Mouse (Mus musculus): ENCODE measurements around the gene Slc44a5.
"Not testable (repeated sequence)": the region's sequence is repeated elsewhere in the genome, so short reads cannot be mapped to it uniquely, and the experiment has no call there.

The Slc44a5 gene

GRCm38 (mm10) chr3:154101671-154102070 lies 128.4 kb downstream of the Slc44a5 start:
- DNase-seq (ENCODE audit: low read depth): no peak

GRCm38 (mm10) chr3:154110528-154110927 lies 137.3 kb downstream of the Slc44a5 start:
- DNase-seq (ENCODE audit: low read depth): no peak

DNA sequence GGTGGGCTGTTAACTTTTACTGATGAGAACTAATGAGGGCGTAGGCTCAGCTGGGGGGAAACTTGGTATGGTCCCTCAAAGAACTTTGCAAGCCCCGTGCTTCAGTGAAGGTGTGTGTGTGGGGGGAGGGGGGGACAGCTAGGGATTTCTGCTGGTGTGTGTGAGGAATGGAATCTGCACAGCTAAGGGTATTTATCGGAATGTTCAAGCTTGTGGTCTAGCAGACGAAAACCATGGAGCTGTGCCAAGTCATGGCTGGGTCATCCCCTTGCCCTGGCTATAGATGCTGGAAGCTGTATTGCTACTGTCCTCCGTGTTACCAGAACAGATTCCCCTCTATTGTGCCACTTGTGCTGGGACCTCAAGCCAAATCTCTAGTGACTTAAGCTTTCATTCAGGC lies 138.0 kb downstream of the Slc44a5 start:
- DNase-seq (ENCODE audit: low read depth): no peak

DNA sequence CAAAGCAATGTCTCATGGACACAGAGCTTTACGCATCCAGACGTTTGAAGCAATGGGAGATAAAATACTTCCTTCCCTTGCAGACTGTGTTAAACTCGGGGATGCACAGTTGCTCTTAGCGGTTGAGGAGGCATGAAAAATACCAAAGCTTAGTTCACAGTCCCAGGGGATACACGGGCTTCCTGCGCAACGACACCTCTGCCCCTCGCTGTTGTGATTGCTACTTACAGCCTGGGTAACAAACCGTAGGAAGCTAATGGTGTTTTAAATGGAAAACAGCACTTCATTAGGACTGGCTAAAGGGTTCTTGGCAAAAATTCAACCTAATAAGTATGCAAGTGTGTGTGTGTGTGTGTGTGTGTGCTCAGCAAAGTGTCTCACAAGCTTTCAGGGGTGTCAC lies 141.8 kb downstream of the Slc44a5 start:
- no peak for DNase-seq (ENCODE audit: low read depth)

DNA sequence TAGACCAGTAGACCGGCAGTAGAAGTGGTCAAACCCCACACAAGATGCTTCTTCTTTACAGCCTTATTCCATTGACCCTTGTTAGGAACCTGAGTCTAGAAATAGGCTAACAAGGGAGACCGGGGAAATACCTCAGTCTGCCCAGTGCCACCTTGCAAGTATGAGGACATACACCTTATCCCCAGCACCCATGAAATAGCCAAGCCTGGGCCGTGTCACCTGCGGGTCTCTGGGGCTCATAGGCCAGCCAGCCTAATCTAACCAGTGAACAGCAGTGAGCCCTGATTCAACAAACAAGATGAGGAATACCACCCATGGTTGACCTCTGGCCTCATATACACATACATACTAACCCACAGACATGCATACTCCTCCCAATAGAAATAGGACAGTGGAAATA lies 142.2 kb downstream of the Slc44a5 start:
- DNase-seq (ENCODE audit: low read depth): no peak

DNA sequence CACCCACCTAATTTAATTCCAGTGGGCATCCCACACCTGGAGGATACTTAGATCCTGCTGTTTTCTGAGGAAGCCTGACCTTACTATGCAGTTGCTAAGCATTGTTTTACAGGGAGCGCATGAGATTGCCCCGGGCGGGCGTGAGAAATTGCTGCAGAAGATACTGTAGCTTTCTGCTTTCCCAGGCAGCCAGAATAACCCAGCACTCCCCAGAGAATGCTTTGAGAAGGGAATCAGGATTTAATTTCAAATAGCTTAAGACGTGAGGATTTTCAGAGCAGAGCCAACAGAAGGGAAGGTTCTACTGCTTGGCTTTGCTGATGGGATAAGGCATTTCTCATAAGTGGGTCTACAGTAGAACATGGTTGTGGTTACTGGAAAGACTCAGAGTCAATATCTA lies 142.8 kb downstream of the Slc44a5 start:
- DNase-seq (ENCODE audit: low read depth): no peak

GRCm38 (mm10) chr3:154118992-154119603 lies 145.9 kb downstream of the Slc44a5 start:
- no peak for DNase-seq (ENCODE audit: low read depth)

GRCm38 (mm10) chr3:154122531-154122930 lies 149.3 kb downstream of the Slc44a5 start:
- DNase-seq (ENCODE audit: low read depth): no peak

- no peak for DNase-seq (ENCODE audit: low read depth)
These were observed 151.8 kb downstream of the Slc44a5 start for GRCm38 (mm10) chr3:154124890-154125575.

DNA sequence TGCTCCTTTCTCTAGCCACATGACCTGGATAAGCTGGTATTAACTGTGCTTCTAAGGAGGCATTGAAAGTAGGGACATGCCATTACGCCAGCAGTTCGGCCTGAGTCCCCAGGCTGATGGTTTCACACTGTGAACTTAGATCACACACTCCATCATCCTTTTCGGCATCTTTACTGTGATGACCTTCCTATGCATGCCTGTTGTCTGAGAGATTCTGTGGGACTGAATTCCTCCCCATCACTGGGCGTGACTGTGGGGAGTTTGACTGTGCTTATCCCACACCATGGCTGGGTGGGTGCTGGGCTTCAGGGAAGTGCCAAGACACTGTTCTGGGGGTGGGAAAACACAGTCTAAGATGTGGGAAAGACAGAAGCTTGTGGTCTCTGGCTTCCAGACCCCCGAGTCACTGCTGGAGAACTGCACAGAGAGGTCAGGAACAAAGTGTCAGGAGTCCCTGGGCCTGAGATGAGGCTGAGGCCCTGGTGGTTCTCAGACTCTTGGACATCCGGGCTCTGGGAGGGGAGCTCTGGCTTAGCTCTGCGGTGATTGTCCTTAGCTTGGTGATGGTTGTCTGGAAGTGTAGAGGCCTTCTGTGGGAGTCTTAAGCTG lies 152.6 kb downstream of the Slc44a5 start:
- DNase-seq (ENCODE audit: low read depth): no peak

- no peak for DNase-seq (ENCODE audit: low read depth)
These were observed 154.0 kb downstream of the Slc44a5 start for GRCm38 (mm10) chr3:154127246-154127645.

GRCm38 (mm10) chr3:154129036-154129435 lies 155.8 kb downstream of the Slc44a5 start:
- no peak for DNase-seq (ENCODE audit: low read depth)

- peak; percentile 20 for DNase-seq (ENCODE audit: low read depth)
These were observed 157.3 kb downstream of the Slc44a5 start for GRCm38 (mm10) chr3:154130431-154131114.

- DNase-seq (ENCODE audit: low read depth): no peak
These were observed 160.8 kb downstream of the Slc44a5 start for GRCm38 (mm10) chr3:154133986-154134385.

DNA sequence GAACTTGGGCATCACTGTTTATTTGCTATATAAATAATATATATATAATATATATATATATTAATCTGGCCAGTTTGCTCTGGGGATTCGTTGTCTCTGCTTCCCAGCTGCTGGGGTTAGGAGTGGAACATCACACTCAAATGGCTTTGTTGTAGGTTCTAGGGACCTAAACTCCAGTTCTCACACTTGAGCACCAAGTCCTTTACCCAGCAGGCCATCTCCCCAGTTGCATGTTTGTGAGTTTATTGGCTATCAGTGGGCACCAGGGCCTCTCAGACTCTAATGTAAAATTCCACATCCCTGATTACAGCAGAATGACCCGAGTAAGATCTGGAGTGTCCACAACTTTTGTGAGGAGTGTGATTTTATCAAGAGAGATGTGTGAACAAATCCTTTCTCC lies 161.5 kb downstream of the Slc44a5 start:
- DNase-seq (ENCODE audit: low read depth): no peak

DNA sequence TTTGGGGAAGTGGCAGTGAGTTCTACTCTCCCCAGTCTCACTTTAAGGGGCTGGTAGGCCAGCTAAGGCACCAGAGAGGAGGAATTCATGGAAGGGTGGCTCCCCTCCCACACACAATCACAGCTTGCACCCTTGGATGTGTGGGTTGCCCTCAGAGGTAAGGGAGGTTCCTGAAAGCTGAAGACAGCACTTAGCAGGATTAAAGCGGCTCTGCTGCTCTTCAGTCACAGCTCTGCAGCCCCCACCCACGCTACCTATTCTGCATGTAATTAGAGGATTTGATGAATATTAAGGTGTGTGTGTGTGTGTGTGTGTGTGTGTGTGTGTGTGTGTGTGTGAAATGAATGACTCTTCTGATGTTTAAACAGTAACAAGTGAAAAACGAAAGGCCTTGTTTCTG lies 163.3 kb downstream of the Slc44a5 start:
- DNase-seq (ENCODE audit: low read depth): no peak

- no peak for DNase-seq (ENCODE audit: low read depth)
These were observed 168.1 kb downstream of the Slc44a5 start for GRCm38 (mm10) chr3:154141346-154141745.

DNA sequence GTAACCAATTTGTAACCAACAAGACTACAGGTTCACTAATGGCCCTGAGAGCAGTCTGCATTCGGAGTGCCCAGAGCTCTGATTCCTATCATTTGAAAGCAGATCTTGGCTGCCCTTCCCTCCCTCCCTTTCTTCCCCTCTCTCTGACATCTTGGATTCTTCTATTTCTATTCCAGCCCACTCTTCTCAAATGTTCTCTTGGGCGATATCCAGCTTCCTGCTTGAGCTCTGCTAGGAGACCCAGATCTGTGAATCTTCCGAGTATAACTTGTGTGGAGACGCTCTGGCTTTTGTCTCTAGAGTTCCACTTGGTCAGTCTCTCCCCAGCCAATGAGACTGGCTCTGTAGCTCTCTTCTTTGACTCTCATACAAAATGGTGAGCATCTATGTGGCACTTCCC lies 169.4 kb downstream of the Slc44a5 start:
- DNase-seq (ENCODE audit: low read depth): no peak

- no peak for DNase-seq (ENCODE audit: low read depth)
These were observed 172.5 kb downstream of the Slc44a5 start for GRCm38 (mm10) chr3:154145750-154146149.

DNA sequence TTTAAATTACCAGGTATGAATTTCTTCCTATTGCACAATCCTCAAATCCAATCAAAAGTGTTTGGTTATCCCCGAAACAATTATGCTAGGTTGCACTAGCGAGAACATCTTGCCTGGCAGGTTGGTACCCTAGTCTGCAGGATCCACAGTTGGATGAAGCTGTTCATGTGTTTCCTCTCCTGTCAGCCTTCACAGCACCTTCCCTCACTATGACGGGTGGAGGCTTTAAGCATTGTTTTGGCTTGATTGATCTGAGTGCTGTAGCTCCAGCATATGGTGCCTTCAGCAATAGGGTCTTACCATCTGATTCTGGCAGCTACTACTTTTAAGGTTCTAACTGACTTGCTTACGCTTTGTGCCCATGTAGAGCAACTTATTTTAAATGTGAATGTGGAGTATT lies 176.5 kb downstream of the Slc44a5 start:
- no peak for DNase-seq (ENCODE audit: low read depth)

DNA sequence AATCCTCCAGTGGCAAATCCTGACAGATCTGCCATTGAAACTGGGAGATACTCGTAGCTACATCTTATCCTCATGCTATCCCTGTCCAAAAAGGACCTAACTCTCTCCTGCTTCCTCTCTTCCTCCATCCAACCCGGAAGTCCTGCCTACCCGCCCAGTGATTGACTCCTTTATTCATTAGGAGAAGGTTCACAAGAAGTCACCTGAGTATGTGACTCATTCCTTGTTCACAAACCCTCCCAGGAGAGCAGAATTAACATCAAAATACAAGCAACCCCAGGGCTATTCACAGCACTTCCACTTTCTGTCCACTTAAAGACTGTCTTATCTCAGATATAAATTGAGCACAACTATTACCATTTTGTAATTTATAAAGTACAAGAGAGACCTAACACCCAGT lies 180.3 kb downstream of the Slc44a5 start:
- DNase-seq (ENCODE audit: low read depth): not testable (repeated sequence)

DNA sequence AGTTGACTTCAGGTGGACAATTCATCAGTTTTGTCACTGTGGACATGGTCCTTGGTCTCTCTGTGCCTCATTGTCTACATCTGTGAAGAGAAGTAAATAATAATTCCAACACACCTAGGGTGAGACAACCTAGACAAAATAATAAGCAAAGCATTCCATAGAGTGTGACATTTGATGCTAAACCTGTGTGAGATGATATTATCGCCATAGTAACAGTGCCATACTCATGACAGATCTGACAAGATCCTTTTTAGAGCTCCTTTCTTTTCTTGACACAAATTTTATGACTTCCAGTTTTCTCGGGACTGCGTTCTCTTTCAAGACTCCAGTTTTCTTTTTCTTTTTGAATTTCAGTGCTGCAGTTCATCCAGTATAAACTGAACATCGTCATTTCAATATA lies 192.6 kb downstream of the Slc44a5 start:
- no peak for DNase-seq (ENCODE audit: low read depth)

Measured in c-Kit-positive CD71-positive TER-119-negative erythroid progenitor cells, embryonic 14.5 days (primary cell).